Mouse (Mus musculus) right cerebral cortex, postnatal 25 days (tissue): Measurements from ENCODE around the gene Rwdd2b.
A peak's percentile ranks its signal among the peaks of the same experiment; 100 is the strongest.

ENCODE experiments used
- DNase-seq: peaks from one replicate; pipeline ENCODE4 v3.0.0; 2022

The Rwdd2b gene

DNA sequence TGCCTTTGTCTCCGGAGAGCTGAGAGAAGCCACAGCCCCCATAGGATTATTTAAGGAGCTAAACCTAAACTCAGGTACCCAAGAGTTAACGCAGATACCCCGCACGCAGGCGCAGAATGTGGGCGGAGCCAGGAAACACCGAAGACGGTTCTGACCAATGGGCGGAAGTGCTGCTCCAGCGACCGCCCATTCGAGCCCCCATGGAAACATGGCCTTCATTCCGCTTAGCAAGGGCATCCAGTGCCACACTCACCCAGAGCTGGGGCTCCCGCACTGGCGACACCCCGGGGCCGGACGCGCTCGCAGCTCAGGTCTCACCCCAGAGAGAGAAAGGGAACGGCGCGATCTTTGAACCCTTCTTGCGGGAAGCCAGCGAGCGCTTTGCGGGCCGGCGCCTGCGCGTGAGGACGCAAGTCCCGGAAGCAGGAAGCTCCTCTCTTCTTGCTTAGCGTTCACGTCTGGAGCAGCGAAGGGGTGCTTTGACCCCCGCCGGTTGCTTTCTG lies at the start of gene Rwdd2b:
Rwdd2b (minus strand) TSS at position 390 of the 503 bp plus-strand sequence.
- DNase-seq, result peak; percentile 94

DNA sequence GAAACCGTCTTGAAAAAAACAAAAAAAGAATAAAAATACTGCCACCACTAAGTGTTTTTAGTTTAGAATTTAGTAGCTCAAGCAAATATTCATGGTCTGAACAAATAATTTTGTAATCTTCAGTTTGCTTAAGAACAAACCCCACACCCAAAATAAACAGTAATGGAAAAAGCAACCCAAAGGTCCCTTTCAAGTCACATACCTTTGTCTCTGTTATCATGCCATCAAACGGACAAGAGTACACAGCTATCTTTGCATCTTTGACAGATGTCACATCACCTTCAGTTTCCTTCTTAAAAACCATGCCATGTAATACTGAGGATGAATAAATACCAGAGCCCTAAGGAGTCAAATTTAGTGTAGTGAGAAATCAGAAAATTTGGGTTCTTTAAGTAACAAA lies 48.2 kb upstream of the Rwdd2b start:
- DNase-seq, result no peak

DNA sequence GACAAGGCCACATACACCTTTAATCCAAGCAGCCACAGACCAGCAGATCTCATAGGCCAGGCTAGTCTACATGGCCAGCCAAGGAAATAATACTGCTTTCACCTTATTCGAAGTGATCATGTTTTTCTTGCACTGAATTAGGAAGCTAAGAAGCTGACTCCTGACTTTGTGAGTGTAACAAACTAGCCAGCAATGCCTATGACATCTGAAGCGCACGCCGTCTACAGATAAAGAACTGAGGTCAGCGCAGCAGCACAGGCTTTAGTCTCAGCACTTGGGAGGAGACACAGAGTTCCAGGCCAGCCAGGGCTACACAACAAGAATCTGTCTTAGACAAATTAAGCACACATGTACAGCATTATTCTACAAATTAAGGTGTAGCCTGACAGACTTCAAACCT lies 46.4 kb upstream of the Rwdd2b start:
- no peak for DNase-seq

DNA sequence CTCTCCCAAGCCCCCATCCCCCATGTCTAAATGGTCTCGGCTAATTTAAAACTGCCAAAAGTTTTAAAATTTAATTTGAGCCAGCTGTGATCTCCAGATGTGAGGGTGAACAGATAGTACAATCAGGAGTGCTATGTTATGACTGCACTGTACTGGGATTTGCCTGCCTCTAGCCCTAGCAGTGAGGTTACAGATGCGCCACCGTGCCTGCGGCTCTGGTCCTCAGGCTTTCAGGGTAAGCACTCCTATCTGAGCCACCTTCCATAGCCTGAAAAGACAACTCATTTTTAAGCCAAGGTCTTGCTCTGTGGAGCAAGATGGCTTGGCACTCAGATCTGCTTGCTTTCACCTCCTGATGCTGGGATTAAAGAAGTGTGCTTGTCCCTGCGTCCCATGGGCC lies 44.0 kb upstream of the Rwdd2b start:
- no peak for DNase-seq

DNA sequence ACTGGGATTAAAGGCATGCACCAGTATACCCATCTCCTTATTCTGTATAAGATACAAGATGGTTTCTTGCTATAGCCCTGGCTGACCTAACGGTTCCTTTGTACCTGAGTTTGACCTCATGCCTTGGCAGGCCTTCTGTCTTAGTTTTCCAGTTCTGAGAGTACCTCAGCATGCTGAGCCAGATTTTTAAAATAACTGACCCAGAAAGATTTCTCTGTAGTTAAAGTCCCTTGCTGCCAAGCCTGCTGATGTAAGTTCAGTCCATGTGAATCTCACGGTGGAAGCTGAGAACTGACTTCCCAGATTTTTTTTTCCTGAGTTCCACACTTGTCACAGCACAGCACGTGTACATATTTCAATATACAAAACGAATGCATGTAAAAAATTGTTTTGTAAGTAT lies 30.2 kb upstream of the Rwdd2b start:
- no peak for DNase-seq

DNA sequence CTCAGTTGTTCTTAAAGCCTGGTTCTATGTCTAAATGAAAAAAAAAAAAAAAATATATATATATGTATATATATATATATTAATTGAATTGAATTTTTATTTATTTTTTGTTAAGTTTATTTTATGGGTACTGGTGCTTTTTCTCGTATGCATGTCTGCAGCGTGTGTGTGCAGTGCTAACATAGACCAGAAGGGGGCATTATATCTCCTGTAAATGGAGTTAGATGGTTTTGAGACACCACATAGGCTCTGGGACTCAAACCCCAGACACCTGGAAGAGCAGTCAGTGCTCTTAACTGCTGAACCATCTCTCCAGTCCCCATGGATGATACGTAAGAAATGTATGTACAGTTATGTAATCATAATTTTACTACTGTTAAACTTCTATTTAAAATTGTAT lies 18.4 kb upstream of the Rwdd2b start:
- DNase-seq, result no peak

DNA sequence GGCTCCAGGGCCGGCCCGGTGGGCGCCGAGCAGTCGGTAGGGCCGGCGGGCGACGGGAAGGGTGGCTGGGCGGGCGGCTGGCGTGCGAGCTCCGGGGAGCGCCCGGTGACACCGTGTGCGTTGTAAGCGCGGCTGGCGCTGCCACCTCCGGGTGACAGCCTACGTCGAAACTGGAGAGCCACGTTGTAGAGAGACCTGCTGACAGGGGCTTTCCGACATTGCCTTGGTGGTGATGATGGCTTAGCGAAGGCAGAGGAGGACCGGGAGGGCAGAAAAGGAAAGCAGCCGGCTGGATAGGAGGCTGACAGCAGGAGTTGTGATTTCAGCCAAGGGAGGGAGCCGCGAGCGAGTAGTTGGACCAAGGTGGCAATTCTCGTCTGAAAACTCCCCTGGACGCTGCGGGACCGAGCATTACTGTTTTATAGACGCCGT lies 14.8 kb upstream of the Rwdd2b start:
- DNase-seq, result no peak

DNA sequence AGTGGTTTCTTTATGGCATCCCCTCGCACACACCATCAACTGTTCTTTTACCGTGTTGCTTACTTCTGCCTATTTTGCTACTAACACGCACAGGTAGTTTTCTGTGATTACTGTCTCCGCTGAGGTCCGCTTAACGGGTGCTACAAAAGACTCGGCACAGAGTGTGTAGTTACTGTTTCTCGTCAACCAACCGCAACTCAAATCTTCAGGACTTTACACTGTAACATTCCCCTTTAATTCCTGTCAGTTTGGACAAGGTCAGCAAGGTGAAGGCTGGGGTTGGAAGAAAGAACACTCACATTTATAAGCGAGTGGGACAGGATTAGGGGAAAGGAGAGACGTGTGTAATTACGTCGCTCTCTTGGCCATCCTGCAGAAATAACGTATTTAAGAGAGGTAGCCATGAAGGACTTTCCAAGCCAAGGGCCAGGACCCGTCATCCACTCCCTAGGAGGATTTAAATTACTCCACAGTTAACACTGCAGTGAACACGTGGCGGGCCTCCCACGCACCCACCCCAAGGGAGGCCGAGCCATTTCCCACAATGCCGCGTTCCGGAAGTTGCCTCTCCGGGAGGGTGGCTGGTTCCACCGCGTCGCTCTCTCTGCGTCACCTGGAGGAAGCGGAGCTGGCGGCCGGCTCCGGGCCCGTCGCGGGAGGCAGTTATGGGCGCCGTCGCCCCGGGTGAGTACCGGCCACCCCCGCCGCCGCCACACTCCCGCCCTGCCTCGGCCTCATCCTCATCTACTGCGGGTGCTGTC lies 14.2 kb upstream of the Rwdd2b start, which contains the start of gene Usp16:
Usp16 (plus strand) TSS at position 285 of the 761 bp plus-strand sequence.
- peak; percentile 96 for DNase-seq

DNA sequence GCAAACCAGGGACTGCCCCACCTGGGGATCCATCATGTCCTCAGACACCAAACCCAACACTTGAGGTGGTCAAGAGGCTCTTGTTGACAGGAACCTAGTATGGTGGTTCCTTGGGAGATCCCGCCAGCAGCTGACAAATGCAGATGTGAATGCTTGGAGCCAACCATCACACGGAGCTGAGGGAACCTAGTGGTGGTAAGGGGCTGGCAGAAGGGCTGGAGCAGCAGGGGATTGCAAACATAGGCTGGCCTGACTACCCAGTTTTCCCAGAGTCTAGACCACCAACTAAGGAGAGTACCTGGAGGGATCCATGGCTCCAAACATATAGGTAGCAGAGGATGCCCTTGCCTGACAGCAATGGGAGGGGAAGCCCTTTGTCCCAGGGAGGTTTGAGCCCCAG lies 12.9 kb upstream of the Rwdd2b start:
- no peak for DNase-seq

DNA sequence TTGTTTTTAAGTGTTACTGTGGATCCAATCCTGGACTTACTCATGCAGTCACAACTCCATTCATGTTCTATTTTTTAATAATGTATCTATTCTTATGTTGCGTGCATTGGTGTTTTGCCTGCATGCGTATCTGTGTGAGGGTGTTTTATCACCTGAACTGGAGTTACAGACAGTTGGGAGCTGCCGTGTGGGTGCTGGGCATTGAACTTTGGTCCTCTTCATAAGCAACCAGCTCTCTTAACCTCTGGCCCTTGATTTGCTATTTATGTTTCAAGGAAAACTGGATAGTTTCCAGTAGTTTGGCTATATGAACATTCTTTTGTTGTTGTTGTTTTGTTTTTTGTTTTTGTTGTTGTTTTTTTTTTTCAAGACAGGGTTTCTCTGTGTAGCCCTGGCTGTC lies 5.2 kb upstream of the Rwdd2b start:
- no peak for DNase-seq

DNA sequence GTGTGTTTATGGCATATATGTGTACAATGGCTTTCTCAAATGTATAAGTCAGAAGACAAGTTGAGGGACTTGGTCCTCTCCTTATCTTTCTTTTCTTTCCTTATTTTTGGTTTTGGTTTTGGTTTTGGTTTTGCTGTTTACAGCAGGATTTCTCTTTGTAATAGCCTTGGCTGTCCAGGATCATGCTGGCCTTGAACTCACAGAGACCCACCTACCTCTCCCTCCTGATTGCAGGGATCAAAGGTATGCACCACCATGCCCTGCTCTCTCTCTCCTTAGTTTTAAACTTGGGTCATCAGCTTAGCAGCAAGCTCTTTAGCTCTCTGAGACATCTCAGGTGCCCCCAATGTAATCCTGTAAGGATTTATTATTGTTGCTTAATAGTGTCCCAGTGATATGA lies 4.7 kb upstream of the Rwdd2b start:
- DNase-seq, result no peak

DNA sequence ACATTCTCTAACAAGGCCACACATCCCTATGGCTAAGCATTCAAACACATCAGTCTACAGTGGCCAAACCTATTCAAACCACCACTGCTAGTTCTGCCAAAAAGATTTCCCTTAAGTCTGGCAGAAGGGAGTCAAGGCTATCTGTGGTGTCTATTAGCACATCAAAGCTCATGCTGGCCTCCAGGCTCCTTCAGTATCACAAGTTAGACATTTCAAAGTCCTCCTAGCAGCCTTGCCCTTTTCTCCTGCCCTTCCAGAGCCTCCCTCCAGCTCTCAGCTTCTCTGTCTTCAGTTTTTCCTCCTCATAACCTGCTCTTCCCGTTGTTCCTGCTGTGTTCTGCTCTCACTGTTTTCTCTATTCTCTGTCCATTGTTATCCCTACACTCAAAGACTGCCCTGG lies 3.7 kb upstream of the Rwdd2b start:
- DNase-seq, result no peak

DNA sequence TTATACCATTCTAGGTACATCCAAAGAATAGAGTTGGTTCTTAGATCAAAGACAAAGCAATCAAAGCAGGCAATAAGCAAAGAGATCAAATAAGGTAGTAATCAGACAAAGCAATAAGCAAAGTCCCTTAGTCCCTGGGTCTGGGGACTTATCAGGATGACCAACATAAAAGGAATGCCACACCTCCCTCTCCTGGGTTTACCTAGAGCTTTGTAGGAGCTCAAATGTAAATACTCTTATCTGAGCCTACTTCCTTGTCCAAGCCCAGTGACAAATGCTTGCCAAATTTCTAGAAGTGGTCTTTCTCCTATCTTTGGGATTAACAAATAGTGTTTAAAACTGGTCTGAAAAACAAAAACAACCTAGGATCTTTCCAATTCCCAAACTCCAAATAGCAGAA lies 2.9 kb upstream of the Rwdd2b start:
- no peak for DNase-seq

DNA sequence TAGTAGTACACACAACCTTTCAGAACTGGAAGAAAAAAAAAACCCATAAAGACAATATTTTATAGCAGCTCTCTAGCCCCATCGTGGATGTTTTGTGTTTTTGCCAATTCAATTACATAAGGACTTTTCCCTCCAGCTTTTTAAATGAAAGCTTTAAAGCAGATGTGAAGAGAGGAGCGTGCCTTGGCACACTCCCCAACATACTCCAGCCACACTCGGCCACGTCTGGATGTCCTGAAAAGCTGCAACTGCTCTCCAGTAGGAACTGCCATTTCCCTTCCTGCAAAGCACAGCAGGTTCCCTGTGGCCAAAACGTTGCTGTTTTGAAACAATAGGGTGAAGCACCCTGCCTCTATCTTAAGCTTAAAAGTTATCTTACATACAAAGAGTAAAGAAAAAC lies 1.9 kb upstream of the Rwdd2b start:
- DNase-seq, result no peak

DNA sequence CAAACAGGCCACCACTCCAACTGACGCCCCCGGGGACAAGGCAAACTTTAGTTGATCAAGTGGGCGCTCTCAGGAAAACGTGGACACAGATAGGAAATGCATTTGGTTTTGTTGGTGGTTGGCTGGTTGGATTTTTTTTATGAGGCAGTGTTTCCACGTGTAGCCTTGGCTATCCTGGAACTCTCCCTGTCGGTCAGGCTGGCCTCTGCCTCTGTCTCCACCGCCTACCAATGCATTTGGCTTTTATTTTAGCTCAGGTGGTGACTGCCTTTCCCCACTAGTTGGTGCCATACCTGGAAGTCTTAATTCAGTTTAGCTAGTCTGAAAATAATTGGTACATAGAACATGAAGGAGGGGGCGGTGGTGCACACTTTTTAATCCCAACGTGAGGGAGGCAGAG lies 716 bp upstream of the Rwdd2b start:
- no peak for DNase-seq

DNA sequence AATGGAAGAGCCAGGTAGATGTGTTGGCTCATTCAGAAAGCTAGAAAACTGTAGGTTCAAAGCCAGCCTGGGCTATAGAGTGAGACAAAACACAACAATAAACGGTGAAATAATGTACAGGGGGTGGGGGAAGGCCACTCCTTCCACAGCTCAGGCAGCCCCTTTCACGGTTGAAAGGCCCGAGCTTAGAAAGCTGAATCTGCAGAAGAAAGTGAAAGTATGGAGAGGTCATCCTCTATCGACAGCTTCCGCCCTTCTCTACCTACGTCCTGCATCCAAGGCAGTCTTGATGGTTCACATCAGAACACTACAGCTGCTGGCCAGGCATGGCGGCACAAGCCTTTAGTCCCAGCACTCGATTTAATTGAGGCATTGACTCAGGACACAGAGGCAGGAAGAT lies 1.7 kb downstream of the Rwdd2b start:
- DNase-seq, result no peak

DNA sequence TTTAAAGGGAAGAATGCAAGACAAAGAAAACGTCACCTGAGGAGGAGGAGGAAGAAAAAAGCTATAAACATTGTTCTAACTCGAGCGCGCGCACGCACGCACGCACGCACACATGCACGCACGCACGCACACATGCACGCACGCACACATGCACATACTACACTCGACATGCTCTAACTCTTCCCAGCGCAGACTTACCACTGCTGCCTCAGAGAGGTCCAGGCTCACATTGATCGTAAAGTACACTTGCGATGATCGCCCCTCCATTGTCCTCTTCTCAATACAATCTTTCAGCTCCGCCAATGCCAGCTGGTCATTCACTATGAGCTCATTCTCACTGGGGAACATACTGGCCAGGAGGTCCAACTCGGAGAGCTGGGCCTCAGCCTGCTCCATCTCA lies 3.3 kb downstream of the Rwdd2b start:
- DNase-seq, result no peak

DNA sequence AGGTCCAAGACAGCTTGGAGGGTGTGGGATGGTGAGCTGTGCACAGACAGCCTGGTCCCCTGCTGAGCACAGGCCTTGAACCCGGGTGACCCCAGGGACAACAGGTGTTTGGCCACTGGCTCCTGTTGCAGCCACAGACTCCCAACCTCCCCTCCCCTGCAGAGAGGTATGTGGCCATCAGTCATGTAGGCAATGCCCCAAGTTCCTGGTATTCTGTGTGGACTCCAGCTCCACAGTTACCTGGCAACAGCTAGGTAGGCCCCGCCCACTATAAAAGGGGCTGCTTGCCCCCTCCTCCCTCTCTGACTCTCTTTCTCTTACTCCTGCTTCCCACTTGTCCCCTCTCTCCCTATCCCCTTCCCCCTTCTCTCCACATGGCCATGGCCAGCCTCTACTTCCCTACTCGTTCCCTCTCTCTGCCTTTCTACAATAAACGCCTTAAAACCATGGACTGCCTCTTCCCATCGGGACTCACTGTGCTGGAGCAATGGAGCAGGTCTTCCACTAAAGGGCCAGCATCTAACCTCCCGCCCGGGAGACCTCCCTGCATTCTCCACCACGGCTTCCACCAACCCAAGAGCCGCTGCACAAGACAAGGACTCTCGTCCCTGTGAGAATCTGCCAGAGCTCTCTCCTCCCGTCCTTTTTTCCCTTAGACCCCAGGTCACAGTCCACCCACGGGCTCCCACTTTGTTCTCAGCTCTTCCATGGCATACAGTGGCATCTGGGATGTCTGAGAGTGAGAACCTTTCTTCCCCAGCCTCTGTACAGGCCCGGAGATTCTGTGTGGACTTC lies 4.8 kb downstream of the Rwdd2b start:
- DNase-seq, result no peak

DNA sequence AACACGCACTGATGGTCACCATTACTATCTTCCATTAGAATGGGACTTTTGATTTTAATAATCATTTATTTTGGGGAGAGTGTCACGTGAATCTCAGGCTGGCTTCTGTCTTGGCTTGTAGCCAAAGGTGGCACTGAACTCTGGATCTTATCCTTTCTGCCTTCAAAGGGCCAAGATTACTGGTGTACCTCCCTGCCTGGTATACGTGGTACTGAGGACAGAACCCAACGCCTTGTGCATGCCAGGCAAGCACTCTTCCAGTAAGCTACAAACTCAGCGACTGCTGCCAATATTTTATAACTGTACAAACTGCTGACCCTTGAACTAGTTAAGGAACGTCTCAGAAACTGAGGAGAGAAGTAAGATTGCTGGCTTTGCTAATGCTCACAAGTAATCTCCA lies 5.4 kb downstream of the Rwdd2b start:
- no peak for DNase-seq

DNA sequence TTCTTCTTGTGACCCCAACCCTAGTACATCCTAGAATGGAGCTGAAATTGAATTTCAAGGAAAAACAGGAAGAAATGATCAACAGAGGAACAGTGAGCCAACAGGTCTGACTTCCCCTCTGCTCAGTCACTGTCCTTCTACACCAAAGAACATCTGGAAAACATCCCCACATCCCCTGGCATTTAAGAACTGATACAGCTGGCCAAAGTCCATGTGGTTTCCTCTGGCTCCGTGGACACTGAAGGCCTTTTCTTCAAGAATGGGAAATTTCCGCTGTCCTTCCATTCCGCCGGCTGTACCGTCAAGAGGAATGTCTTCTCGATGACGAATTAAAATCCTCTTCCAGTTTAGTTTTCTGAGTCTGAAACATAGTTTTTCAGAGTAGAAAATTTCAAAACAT lies 6.1 kb downstream of the Rwdd2b start:
- no peak for DNase-seq

DNA sequence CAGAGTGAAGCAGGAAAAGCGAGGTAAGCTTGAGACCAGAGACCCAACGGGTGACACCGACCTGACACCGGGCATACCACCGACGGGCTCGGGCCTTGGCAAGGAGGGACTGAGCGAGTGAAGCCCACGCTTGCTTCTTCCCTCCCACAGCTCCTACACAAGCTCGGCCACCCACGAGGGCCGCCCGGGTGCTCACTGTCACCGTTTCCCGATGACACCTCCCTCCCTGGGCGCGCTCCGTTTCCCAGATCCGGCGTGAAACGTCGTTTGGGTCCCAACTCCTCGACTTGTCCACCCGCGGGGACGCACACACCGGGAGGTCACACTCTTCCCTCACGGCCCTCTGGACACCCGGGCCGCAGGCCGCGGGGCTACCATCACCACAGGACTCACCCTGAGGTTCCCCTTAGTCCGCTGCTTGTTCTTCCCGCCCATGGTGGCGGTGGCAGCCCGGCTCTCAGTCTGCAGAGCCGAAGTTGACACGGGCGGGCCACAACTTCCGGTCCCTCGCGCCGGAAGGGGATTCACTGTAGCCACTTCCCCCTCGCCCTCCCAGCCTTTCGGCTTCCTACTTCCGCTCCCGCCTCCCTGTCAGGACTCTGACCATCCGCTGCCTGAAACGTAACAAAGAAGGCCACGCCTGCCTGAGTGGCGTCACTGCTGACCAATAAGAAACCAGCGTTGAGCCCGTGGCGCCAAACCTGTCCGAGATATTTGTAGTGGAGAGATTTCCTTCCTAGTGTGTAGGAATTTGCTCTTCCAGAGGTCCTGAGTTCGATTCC lies 8.1 kb downstream of the Rwdd2b start, which contains the start of gene Ltn1:
Ltn1 (minus strand) TSS at position 580 of the 782 bp plus-strand sequence.
- peak; percentile 98 for DNase-seq

DNA sequence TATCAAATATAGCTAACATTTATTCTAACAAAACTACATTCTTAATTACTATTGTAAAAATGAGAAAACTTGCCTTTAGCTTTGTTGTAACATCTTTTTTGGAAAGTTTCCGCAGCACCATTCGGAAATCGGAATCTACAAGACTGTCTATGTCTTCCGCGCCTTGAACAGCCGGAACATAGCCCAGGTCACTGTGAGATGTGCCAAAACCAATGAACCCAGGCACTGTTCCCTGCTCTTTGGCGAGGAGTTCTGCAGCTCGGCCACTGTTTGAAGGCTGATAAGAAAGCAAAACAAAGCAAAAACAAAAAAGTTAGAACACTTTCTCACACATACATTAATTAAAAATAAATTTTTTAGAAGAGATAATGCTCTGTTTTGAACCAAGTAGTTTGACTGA lies 12.9 kb downstream of the Rwdd2b start:
- no peak for DNase-seq

DNA sequence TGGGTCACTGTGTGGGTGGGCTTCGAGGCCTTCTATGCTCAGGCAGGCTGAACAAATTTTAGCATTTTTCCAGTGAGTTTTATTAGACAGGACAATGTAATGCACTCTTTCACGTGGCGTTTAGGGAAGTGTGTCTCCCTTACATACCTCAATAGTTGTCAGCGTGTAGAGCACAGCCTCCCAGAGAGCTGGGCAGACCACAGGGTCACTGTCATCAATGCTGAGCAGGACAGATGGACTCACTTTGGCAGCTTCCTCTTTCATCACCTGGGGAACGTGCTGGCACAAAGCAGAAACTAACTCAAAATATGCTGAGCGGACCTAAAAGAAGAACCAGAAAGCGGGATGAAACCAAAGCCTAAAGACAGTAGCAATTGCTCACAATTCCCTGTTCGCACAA lies 19.7 kb downstream of the Rwdd2b start:
- no peak for DNase-seq
